Mouse (Mus musculus) myocyte (in vitro differentiated cells): ENCODE measurements around the gene Etnk2. TPM values are rescaled to one million over a fixed set of nuclear protein-coding genes. Genes with fewer than 3 reads are reported as not detected.

Experiments used
- H3K27me3 ChIP-seq: one replicate; pipeline ENCODE4 v1.6.1; 2011; ENCODE audit not compliant: control insufficient read depth, insufficient read depth, insufficient read length
- H3K36me3 ChIP-seq: one replicate; pipeline ENCODE4 v1.6.1; 2011; ENCODE audit not compliant: control insufficient read depth, insufficient read depth
- H3K4me2 ChIP-seq: one replicate; pipeline ENCODE4 v1.6.1; 2011; ENCODE audit warnings: low read depth, control low read depth
- H3K4me3 ChIP-seq: one replicate; pipeline ENCODE4 v1.5.1; 2011; ENCODE audit warnings: mild to moderate bottlenecking, control low read depth, moderate library complexity
- H3K79me2 ChIP-seq: one replicate; pipeline ENCODE4 v1.6.1; 2011; ENCODE audit not compliant: control insufficient read depth, insufficient read depth
- H3ac ChIP-seq: one replicate; pipeline ENCODE4 v1.6.1; 2011; ENCODE audit not compliant: control insufficient read depth, insufficient read length
- CEBPB ChIP-seq: IDR thresholded peaks from 2 replicates; pipeline ENCODE4 v1.6.1; 2011; ENCODE audit warnings: mild to moderate bottlenecking, moderate library complexity; ENCODE audit not compliant: poor library complexity, insufficient read depth, severe bottlenecking
- E2F4 ChIP-seq: IDR thresholded peaks from one replicate; pipeline ENCODE4 v1.6.1; 2011; ENCODE audit warnings: mild to moderate bottlenecking, control low read depth, moderate library complexity; ENCODE audit not compliant: insufficient read depth
- MAX ChIP-seq: IDR thresholded peaks from one replicate; pipeline ENCODE4 v1.6.1; 2011; ENCODE audit warnings: low read depth, mild to moderate bottlenecking, control low read depth
- MYOD1 ChIP-seq, 3 experiments: IDR thresholded peaks; one replicate each; pipeline ENCODE4 v1.6.1; 2011; ENCODE audit warnings: control low read depth in 2 of 3, low read depth in 2 of 3, mild to moderate bottlenecking in 2 of 3, moderate library complexity in 1 of 3; ENCODE audit not compliant: insufficient read length in 2 of 3, control insufficient read depth in 1 of 3
- MYOG ChIP-seq, 3 experiments: IDR thresholded peaks; one replicate each; pipeline ENCODE4 v1.6.1; 2011; ENCODE audit warnings: control low read depth in 2 of 3, low read depth in 2 of 3, mild to moderate bottlenecking in 2 of 3; ENCODE audit not compliant: insufficient read length in 2 of 3, control insufficient read depth in 1 of 3, insufficient read depth in 1 of 3
- POLR2A ChIP-seq: IDR thresholded peaks from one replicate; pipeline ENCODE4 v1.6.1; 2011; ENCODE audit warnings: low read depth, mild to moderate bottlenecking, control low read depth, moderate library complexity; ENCODE audit not compliant: insufficient read length
- POLR2AphosphoS2 ChIP-seq: IDR thresholded peaks from one replicate; pipeline ENCODE4 v1.6.1; 2011; ENCODE audit warnings: low read depth, control low read depth; ENCODE audit not compliant: insufficient read length
- REST ChIP-seq: IDR thresholded peaks from one replicate; pipeline ENCODE4 v1.6.1; 2011; ENCODE audit warnings: mild to moderate bottlenecking, control low read depth, moderate library complexity; ENCODE audit not compliant: insufficient read depth, insufficient read length
- SRF ChIP-seq: IDR thresholded peaks from one replicate; pipeline ENCODE4 v1.6.1; 2011; ENCODE audit warnings: low read depth; ENCODE audit not compliant: control insufficient read depth, insufficient read length
- TCF12 ChIP-seq: IDR thresholded peaks from one replicate; pipeline ENCODE4 v1.6.1; 2011; ENCODE audit warnings: mild to moderate bottlenecking, control low read depth; ENCODE audit not compliant: poor library complexity, insufficient read depth, severe bottlenecking
- TCF3 ChIP-seq: IDR thresholded peaks from one replicate; pipeline ENCODE4 v1.6.1; 2011; ENCODE audit warnings: low read depth, control low read depth; ENCODE audit not compliant: insufficient read length
- USF1 ChIP-seq: IDR thresholded peaks from one replicate; pipeline ENCODE4 v1.6.1; 2011; ENCODE audit warnings: low read depth, mild to moderate bottlenecking, control low read depth, moderate library complexity
- polyA plus RNA-seq: library from polyadenylated mRNA; unstranded; fragments of >200 nt; fragmentation: generic; extraction: Trizol; gene quantifications from one replicate; pipeline ENCODE4 v1.2.1, GENCODE M21; 2012; ENCODE audit warnings: missing spikeins

The Etnk2 gene
- polyA plus RNA-seq, 1 experiment: 0.73 TPM

DNA sequence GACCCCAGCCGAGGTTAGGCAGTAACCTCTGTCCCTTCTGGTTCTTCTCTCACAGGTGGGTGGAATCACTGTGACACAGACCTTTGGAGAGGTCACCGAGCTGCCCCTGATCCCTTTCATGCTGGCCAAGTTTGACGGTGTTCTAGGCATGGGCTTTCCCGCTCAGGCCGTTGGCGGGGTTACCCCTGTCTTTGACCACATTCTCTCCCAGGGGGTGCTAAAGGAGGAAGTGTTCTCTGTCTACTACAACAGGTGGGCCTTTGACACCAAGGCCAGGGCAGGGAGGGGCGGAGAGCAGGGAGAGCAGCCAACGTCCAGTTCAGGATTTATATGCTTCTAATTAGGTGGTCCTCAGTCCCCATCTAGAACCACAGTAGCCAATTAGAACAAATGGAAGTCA is 7.0 kb upstream of the Etnk2 start:
- Histone ChIP-seq H3K79me2 (no peaks in the 10 kb centered on the region), H3K4me3 (no peak overlapping the region), H3K36me3 (no peaks in the 10 kb centered on the region), H3ac (no peak overlapping the region), H3K4me2 (no peak overlapping the region), H3K27me3 (peaks cover 87% of the 10 kb centered on the region)
- TF ChIP-seq REST: no peak
- no peak for TF ChIP-seq TCF3
- no peak for TF ChIP-seq TCF12
- no peak for TF ChIP-seq POLR2A
- TF ChIP-seq SRF: no peak
- TF ChIP-seq USF1: no peak
- TF ChIP-seq E2F4: no peak
- no peak for TF ChIP-seq MYOD1 (IDR thresholded peaks at IDR 0.05; ENCODE audit: control insufficient read depth in 1 of 3, insufficient read length in 2 of 3, low read depth in 2 of 3)
- no peak for TF ChIP-seq MYOG (IDR thresholded peaks at IDR 0.05; ENCODE audit: control insufficient read depth in 1 of 3, insufficient read depth in 1 of 3, insufficient read length in 2 of 3, low read depth in 2 of 3)

DNA sequence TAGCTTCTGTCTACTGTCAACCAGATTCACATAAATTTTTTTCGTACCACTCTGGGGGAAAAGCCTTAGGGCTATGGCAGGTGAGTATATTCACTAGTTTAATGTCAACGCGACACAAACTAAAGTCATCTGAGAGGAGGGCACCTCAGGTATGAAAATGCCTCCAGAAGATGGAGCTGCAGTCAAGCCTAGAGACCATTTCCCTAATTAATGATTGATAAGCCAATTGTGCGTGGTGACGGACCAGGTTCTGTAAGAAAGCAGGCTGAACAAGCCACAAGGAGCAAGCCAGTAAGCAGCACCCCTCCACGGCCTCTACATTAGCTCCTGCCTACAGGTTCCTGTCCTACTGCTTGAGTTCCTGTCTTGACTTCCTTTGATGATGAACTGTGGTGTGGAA is 2.4 kb upstream of the Etnk2 start:
- TF ChIP-seq USF1 (no peak), MYOG (IDR thresholded peaks at IDR 0.05; ENCODE audit: control insufficient read depth in 1 of 3, insufficient read depth in 1 of 3, insufficient read length in 2 of 3, low read depth in 2 of 3) (no peak), MAX (no peak), REST (no peak), CEBPB (no peak), TCF3 (no peak), POLR2A (no peak), POLR2AphosphoS2 (no peak), E2F4 (no peak), TCF12 (no peak), MYOD1 (IDR thresholded peaks at IDR 0.05; ENCODE audit: control insufficient read depth in 1 of 3, insufficient read length in 2 of 3, low read depth in 2 of 3) (no peak), SRF (no peak)

DNA sequence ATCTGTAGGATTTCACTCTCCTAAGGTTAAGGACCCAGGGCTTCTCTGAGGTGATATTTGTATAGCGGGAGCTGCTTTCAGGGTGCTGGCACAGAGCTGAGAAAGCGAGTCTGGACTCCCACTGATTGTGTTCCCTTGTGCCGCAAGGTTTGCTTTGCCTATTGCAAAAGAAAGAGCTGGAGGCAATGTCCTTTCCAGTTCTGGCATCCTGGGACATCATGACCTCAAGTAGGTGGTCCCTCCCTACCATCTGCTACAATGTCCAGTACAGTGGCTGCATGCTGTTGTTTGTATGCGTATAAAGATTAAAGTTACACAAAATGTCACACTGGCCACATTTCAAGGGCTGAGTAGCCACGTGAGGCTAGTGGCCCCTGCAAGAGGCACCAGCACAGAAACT is 1.3 kb upstream of the Etnk2 start:
- TF ChIP-seq MYOD1 (IDR thresholded peaks at IDR 0.05; ENCODE audit: control insufficient read depth in 1 of 3, insufficient read length in 2 of 3, low read depth in 2 of 3) (no peak), CEBPB (no peak), SRF (no peak), E2F4 (no peak), USF1 (no peak), MYOG (IDR thresholded peaks at IDR 0.05; ENCODE audit: control insufficient read depth in 1 of 3, insufficient read depth in 1 of 3, insufficient read length in 2 of 3, low read depth in 2 of 3) (no peak), TCF12 (no peak), POLR2AphosphoS2 (no peak), POLR2A (no peak), REST (no peak), TCF3 (no peak), MAX (no peak)
- Histone ChIP-seq H3K27me3 (peaks cover 81% of the 10 kb centered on the region), H3K4me2 (no peak overlapping the region), H3K79me2 (no peaks in the 10 kb centered on the region), H3K4me3 (no peak overlapping the region), H3ac (no peak overlapping the region), H3K36me3 (no peaks in the 10 kb centered on the region)

More for the DNA sequence above, 2.4 kb upstream of the Etnk2 start:
- no peak overlapping the region for H3ac ChIP-seq
- H3K27me3 ChIP-seq: peaks cover 81% of the 10 kb centered on the region
- no peaks in the 10 kb centered on the region for H3K36me3 ChIP-seq
- no peaks in the 10 kb centered on the region for H3K79me2 ChIP-seq
- no peak overlapping the region for H3K4me2 ChIP-seq
- H3K4me3 ChIP-seq: no peak overlapping the region

DNA sequence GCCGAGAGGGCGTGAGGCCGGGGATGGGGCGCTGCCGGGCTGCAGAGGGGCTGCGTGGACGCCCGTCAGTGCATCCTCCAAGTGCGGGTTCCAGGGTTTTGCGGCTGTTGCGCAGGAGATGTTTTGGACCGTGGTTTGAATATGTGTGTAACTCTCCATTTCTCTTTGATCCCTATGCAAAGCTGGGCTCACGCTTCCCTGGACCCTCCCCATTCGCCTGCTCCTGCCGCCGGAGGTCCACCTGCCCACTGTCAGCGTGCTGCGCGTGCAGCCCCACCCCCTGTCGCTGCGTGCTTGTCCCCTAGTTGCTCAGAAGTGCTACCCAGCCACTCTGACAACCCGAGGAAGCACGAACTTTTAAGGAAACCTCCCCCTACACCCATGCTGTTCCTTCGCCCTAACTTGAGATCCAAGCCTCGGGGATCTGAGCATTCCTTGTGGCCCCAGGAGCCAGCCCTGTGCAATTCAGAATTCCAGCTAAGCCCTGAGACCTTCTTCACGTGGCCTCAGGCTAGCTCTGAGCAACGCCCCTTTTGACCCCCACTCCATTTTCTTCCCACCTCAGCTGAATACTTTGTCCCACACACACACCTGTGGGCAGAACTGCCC is 754 bp downstream of the Etnk2 start:
- Histone ChIP-seq H3K4me2 (no peak overlapping the region), H3K27me3 (peaks cover 81% of the 10 kb centered on the region), H3K79me2 (no peaks in the 10 kb centered on the region), H3ac (no peak overlapping the region), H3K36me3 (no peaks in the 10 kb centered on the region), H3K4me3 (no peak overlapping the region)
- TF ChIP-seq USF1: no peak
- no peak for TF ChIP-seq TCF3
- TF ChIP-seq CEBPB: no peak
- TF ChIP-seq POLR2A: no peak
- TF ChIP-seq E2F4: no peak
- TF ChIP-seq REST: no peak
- TF ChIP-seq SRF: no peak
- no peak for TF ChIP-seq POLR2AphosphoS2
- TF ChIP-seq MYOG (IDR thresholded peaks at IDR 0.05; ENCODE audit: control insufficient read depth in 1 of 3, insufficient read depth in 1 of 3, insufficient read length in 2 of 3, low read depth in 2 of 3): no peak
- TF ChIP-seq MAX: no peak
- TF ChIP-seq TCF12: no peak
- TF ChIP-seq MYOD1 (IDR thresholded peaks at IDR 0.05; ENCODE audit: control insufficient read depth in 1 of 3, insufficient read length in 2 of 3, low read depth in 2 of 3): no peak
